Mouse (Mus musculus): Measurements from ENCODE around the gene Evl. TPM values are rescaled to one million over a fixed set of nuclear protein-coding genes. Genes with fewer than 3 reads are reported as not detected.
"Not testable (repeated sequence)": the region's sequence is repeated elsewhere in the genome, so short reads cannot be mapped to it uniquely, and the experiment has no call there.

Evl gene
- polyA plus RNA-seq (2014; fragmentation: Nextera tagmentation; extraction: Ambion mirVana) = 57.1 and 57.9 TPM in 2 replicates

DNA sequence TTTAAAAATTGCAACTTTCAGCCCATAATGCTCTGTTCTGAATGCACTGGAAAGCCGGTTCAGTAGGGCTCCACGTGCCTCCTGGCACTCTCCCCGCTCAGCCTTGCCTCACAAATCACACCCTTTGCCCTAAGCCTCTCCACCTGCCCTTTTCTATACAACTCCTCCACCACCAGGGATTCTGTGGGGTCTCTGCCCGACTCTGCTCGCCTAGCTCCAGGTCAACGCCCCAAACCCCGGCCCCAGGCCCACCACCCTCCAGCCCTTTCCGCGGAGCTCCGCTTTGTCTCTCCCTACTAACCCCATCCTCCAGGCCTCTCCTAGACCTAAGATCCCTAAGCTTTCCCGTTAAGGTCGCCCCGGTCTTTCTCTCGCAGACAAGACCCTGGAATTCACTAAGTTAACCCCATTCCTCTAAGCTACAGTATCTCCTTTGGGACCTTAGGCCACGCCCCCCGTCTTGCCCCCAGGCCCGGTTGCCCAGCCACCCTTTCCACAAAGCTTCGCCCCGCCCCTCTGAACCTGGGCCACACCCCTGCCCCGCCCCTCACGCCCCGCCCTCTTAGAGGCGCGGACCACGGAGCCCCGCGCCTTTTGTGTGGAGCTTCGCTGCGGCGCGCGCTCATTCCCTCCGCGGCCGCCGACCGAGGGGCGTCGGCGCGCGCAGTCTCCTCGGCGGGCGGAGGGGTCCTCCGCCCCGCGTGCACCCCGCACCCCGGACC, at the start of gene Evl:
Evl (plus strand) TSS at position 601 of the 722 bp plus-strand sequence.
- peak; percentile 92 for ATAC-seq (ENCODE audit: insufficient number of reproducible peaks, insufficient read depth, low FRiP score, low read depth)
- H3K27me3 ChIP-seq (ENCODE audit: control insufficient read depth, insufficient read depth, low read length) = no peaks in the 10 kb centered on the region
- H3K9ac ChIP-seq (ENCODE audit: low read length) = peak within 1 kb of the TSS; percentile 95
- 3% methylated on average over 50 of the region's 50 CpGs for WGBS
- no peaks in the 10 kb centered on the region for H3K9me3 ChIP-seq (ENCODE audit: control insufficient read depth, low read length)
- peaks cover 18 to 32% of the 10 kb centered on the region in 2 experiments for H3K4me1 ChIP-seq (ENCODE audit: control insufficient read depth in 2 of 2, insufficient read depth in 2 of 2, low read length in 2 of 2)
- H3K4me3 ChIP-seq (ENCODE audit: control insufficient read depth in 1 of 2, insufficient read depth in 1 of 2, low read depth in 1 of 2, low read length in 2 of 2) = peak within 1 kb of the TSS; percentile 94 to 100
- H3K27ac ChIP-seq (replicated peaks in 1 of 2; ENCODE audit: control insufficient read depth in 1 of 2, insufficient read depth in 1 of 2, low read depth in 2 of 2, low read length in 2 of 2) = peak within 1 kb of the TSS; percentile 39 to 75
- no peaks in the 10 kb centered on the region for H3K36me3 ChIP-seq (ENCODE audit: control insufficient read depth, insufficient read depth, low read length)
- H3K4me2 ChIP-seq (ENCODE audit: low read length) = peak within 1 kb of the TSS; percentile 84

DNA sequence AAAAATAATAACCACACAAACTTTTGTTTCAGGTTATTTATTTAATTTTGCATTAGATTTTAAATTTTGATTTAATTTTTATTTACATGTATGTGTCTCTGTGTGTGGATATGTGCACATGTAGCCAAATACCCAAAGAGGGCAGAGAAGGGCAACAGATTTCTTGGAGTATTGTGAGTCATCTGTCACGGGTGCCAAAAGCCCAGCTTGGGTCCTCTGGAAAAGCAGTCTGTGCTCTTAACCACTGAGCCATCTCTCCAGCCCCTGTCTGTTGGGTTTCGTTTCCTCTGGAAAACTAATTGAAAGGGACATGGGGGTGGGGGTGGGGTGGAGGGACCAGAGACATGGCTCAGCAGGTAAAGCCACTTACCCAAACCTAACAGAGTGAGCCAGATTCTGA, 48.7 kb upstream of the Evl start:
- no peaks in the 10 kb centered on the region for H3K36me3 ChIP-seq (ENCODE audit: control insufficient read depth, insufficient read depth, low read length)
- H3K27ac ChIP-seq (replicated peaks in 1 of 2; ENCODE audit: control insufficient read depth in 1 of 2, insufficient read depth in 1 of 2, low read depth in 2 of 2, low read length in 2 of 2) = no peak overlapping the region
- no peak for ATAC-seq (ENCODE audit: insufficient number of reproducible peaks, insufficient read depth, low FRiP score, low read depth)
- no peaks in the 10 kb centered on the region for H3K27me3 ChIP-seq (ENCODE audit: control insufficient read depth, insufficient read depth, low read length)
- peaks cover 12 to 14% of the 10 kb centered on the region in 2 experiments for H3K4me1 ChIP-seq (ENCODE audit: control insufficient read depth in 2 of 2, insufficient read depth in 2 of 2, low read length in 2 of 2)
- H3K9ac ChIP-seq (ENCODE audit: low read length) = no peak overlapping the region
- H3K9me3 ChIP-seq (ENCODE audit: control insufficient read depth, low read length) = no peaks in the 10 kb centered on the region
- no peak overlapping the region for H3K4me3 ChIP-seq (ENCODE audit: control insufficient read depth in 1 of 2, insufficient read depth in 1 of 2, low read depth in 1 of 2, low read length in 2 of 2)
- WGBS = 69% methylated on average over 2 of the region's 2 CpGs
- H3K4me2 ChIP-seq (ENCODE audit: low read length) = no peak overlapping the region

DNA sequence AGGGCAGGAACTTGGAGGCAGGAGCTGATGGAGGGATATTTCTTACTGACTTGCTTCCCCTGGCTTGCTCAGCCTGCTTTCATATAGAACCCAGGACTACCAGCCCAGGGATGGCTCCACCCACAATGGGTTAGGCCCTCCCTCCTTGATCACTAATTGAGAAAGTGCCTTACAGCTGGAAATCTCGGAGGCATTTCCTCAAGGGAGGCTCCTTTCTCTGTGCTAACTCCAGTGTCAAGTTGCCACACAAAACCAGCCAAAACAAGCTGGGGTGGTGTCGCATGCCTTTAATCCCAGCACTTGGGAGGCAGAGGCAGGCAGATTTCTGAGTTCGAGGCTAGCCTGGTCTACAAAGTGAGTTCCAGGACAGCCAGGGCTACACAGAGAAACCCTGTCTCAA, 47.5 kb upstream of the Evl start:
- ATAC-seq (ENCODE audit: insufficient number of reproducible peaks, insufficient read depth, low FRiP score, low read depth); H3K9me3 ChIP-seq (ENCODE audit: control insufficient read depth, low read length); H3K27me3 ChIP-seq (ENCODE audit: control insufficient read depth, insufficient read depth, low read length); H3K36me3 ChIP-seq (ENCODE audit: control insufficient read depth, insufficient read depth, low read length); H3K4me2 ChIP-seq (ENCODE audit: low read length); H3K27ac ChIP-seq (replicated peaks in 1 of 2; ENCODE audit: control insufficient read depth in 1 of 2, insufficient read depth in 1 of 2, low read depth in 2 of 2, low read length in 2 of 2); H3K9ac ChIP-seq (ENCODE audit: low read length); H3K4me3 ChIP-seq (ENCODE audit: control insufficient read depth in 1 of 2, insufficient read depth in 1 of 2, low read depth in 1 of 2, low read length in 2 of 2): not testable (repeated sequence)
- 81% methylated on average over 3 of the region's 3 CpGs for WGBS
- H3K4me1 ChIP-seq (ENCODE audit: control insufficient read depth in 2 of 2, insufficient read depth in 2 of 2, low read length in 2 of 2) = peaks cover 12 to 14% of the 10 kb centered on the region in 2 experiments

DNA sequence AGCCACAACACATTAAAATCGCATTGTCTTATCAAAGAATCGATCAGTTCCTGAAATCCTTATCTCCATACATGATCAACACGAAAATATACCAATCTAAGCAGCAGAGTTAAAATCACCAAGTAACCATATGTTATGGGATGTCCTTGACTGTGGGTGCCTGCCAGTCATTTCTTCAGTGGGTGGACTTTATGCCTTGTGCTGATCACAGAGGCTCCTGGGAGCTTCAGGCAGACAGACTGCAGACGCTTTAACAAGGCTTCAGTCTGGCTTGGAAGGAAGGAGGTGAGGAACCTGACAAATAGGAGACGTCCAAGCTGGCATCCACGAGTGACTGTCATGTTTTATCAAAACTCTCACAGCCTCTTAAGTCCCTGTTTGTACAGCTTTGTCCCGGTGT, 43.9 kb upstream of the Evl start:
- peaks cover 0 to 2% of the 10 kb centered on the region in 2 experiments; a peak in 1 of 4 replicates for H3K4me1 ChIP-seq (ENCODE audit: control insufficient read depth in 2 of 2, insufficient read depth in 2 of 2, low read length in 2 of 2)
- no peaks in the 10 kb centered on the region for H3K9me3 ChIP-seq (ENCODE audit: control insufficient read depth, low read length)
- WGBS = 43% methylated on average over 7 of the region's 7 CpGs
- H3K4me3 ChIP-seq (ENCODE audit: control insufficient read depth in 1 of 2, insufficient read depth in 1 of 2, low read depth in 1 of 2, low read length in 2 of 2) = no peak overlapping the region
- H3K27ac ChIP-seq (replicated peaks in 1 of 2; ENCODE audit: control insufficient read depth in 1 of 2, insufficient read depth in 1 of 2, low read depth in 2 of 2, low read length in 2 of 2) = no peak overlapping the region
- no peak overlapping the region for H3K4me2 ChIP-seq (ENCODE audit: low read length)
- no peak overlapping the region for H3K9ac ChIP-seq (ENCODE audit: low read length)
- no peak for ATAC-seq (ENCODE audit: insufficient number of reproducible peaks, insufficient read depth, low FRiP score, low read depth)
- no peaks in the 10 kb centered on the region for H3K27me3 ChIP-seq (ENCODE audit: control insufficient read depth, insufficient read depth, low read length)
- peaks cover 28% of the 10 kb centered on the region for H3K36me3 ChIP-seq (ENCODE audit: control insufficient read depth, insufficient read depth, low read length)

DNA sequence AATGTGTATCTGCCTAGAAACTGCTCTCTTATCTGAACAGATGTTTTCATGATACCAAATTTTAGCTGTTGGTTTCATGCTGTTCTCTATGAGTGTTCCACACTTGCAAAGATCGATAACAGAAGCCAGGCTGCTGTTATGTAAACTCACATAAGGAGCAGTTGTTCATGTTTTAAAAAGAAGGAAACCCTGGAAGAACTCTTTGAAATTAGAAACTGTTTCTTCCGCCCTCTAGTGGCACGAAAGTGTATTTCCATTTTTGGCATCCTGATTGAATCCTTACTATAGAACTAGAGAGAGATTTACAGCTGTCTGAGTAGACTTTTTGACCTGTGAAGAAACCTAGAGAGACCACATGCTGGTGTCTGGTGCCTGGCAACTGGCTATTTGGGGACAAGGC, 43.5 kb upstream of the Evl start:
- Histone ChIP-seq H3K4me1 (ENCODE audit: control insufficient read depth in 2 of 2, insufficient read depth in 2 of 2, low read length in 2 of 2) (peaks cover 0 to 2% of the 10 kb centered on the region in 2 experiments; a peak in 1 of 4 replicates), H3K27me3 (ENCODE audit: control insufficient read depth, insufficient read depth, low read length) (no peaks in the 10 kb centered on the region), H3K27ac (replicated peaks in 1 of 2; ENCODE audit: control insufficient read depth in 1 of 2, insufficient read depth in 1 of 2, low read depth in 2 of 2, low read length in 2 of 2) (no peak overlapping the region), H3K4me2 (ENCODE audit: low read length) (no peak overlapping the region), H3K4me3 (ENCODE audit: control insufficient read depth in 1 of 2, insufficient read depth in 1 of 2, low read depth in 1 of 2, low read length in 2 of 2) (no peak overlapping the region), H3K36me3 (ENCODE audit: control insufficient read depth, insufficient read depth, low read length) (peaks cover 28% of the 10 kb centered on the region), H3K9ac (ENCODE audit: low read length) (no peak overlapping the region), H3K9me3 (ENCODE audit: control insufficient read depth, low read length) (no peaks in the 10 kb centered on the region)
- ATAC-seq (ENCODE audit: insufficient number of reproducible peaks, insufficient read depth, low FRiP score, low read depth) = no peak
- 4% methylated on average over 3 of the region's 3 CpGs for WGBS

DNA sequence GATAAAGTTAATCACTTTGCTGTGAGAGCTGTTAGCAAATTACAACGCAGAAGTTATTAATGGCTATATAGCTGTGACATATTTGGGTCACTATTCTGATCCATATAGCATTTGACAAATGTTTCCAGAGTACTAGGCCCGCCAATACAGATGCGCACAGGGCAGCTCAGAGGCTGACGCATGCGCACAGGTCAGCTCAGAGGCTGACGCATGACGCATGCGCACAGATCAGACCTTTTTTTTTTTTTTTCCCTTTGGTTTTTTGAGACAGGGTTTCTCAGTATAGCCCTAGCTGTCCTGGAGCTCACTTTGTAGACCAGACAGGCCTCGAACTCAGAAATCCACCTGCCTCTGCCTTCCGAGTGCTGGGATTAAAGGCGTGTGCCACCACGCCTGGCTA, 39.1 kb upstream of the Evl start:
- H3K9ac ChIP-seq (ENCODE audit: low read length) = no peak overlapping the region
- ATAC-seq (ENCODE audit: insufficient number of reproducible peaks, insufficient read depth, low FRiP score, low read depth) = no peak
- H3K27me3 ChIP-seq (ENCODE audit: control insufficient read depth, insufficient read depth, low read length) = no peaks in the 10 kb centered on the region
- 91% methylated on average over 12 of the region's 12 CpGs for WGBS
- H3K9me3 ChIP-seq (ENCODE audit: control insufficient read depth, low read length) = no peaks in the 10 kb centered on the region
- H3K36me3 ChIP-seq (ENCODE audit: control insufficient read depth, insufficient read depth, low read length) = peaks cover 41% of the 10 kb centered on the region
- H3K4me2 ChIP-seq (ENCODE audit: low read length) = no peak overlapping the region
- H3K4me3 ChIP-seq (ENCODE audit: control insufficient read depth in 1 of 2, insufficient read depth in 1 of 2, low read depth in 1 of 2, low read length in 2 of 2) = no peak overlapping the region
- H3K4me1 ChIP-seq (ENCODE audit: control insufficient read depth in 2 of 2, insufficient read depth in 2 of 2, low read length in 2 of 2) = peaks cover 0 to 2% of the 10 kb centered on the region in 2 experiments; a peak in 1 of 4 replicates
- H3K27ac ChIP-seq (replicated peaks in 1 of 2; ENCODE audit: control insufficient read depth in 1 of 2, insufficient read depth in 1 of 2, low read depth in 2 of 2, low read length in 2 of 2) = no peak overlapping the region

DNA sequence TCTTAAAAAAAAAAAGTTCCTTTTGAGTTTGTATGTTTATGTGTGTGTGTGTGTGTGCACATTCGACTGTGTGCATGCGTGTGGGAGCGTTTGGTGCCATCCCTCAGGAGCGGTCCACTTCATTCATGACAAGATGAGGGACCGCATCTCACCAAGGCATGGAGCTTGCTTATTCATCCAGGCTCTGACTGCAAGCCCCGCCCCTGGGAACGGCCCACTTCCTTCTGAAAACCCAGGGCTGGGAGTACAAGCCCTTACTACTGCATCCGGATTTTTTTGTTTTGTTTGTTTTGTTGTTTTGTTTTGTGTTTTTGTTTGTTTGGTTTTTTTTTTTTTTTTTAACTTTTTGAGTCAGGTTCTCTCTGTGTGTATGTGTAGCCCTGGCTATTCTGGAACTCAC, 35.1 kb upstream of the Evl start:
- 59% methylated on average over 8 of the region's 8 CpGs for WGBS

DNA sequence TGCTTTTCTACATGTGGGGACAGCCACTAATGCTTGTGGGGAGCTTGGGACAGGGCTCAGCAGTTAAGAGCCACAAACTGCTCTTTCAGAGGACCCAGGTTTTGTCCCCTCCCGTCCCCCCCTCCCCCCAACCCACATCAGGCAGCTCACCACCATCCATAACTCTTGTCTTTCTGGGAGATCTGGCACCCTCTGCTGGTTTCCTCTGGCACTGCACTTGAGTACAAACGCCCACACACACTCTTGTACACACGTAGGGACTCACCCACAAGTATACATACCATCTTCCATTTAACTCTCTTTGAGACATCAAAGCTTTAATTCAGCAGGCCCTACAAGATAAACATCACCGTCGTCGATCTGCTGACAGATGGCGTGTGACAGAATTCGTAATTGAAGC, 25.3 kb upstream of the Evl start:
- no peak overlapping the region for H3K27ac ChIP-seq (replicated peaks in 1 of 2; ENCODE audit: control insufficient read depth in 1 of 2, insufficient read depth in 1 of 2, low read depth in 2 of 2, low read length in 2 of 2)
- ATAC-seq (ENCODE audit: insufficient number of reproducible peaks, insufficient read depth, low FRiP score, low read depth) = no peak

More for the DNA sequence above, 35.1 kb upstream of the Evl start:
- Histone ChIP-seq H3K36me3 (ENCODE audit: control insufficient read depth, insufficient read depth, low read length) (peaks cover 53% of the 10 kb centered on the region), H3K9me3 (ENCODE audit: control insufficient read depth, low read length) (no peaks in the 10 kb centered on the region), H3K9ac (ENCODE audit: low read length) (no peak overlapping the region), H3K4me3 (ENCODE audit: control insufficient read depth in 1 of 2, insufficient read depth in 1 of 2, low read depth in 1 of 2, low read length in 2 of 2) (no peak overlapping the region), H3K27me3 (ENCODE audit: control insufficient read depth, insufficient read depth, low read length) (no peaks in the 10 kb centered on the region), H3K27ac (replicated peaks in 1 of 2; ENCODE audit: control insufficient read depth in 1 of 2, insufficient read depth in 1 of 2, low read depth in 2 of 2, low read length in 2 of 2) (no peak overlapping the region), H3K4me1 (ENCODE audit: control insufficient read depth in 2 of 2, insufficient read depth in 2 of 2, low read length in 2 of 2) (no peaks in the 10 kb centered on the region), H3K4me2 (ENCODE audit: low read length) (no peak overlapping the region)
- ATAC-seq (ENCODE audit: insufficient number of reproducible peaks, insufficient read depth, low FRiP score, low read depth) = no peak

More for the DNA sequence above, 25.3 kb upstream of the Evl start:
- no peaks in the 10 kb centered on the region for H3K4me1 ChIP-seq (ENCODE audit: control insufficient read depth in 2 of 2, insufficient read depth in 2 of 2, low read length in 2 of 2)
- H3K27me3 ChIP-seq (ENCODE audit: control insufficient read depth, insufficient read depth, low read length) = no peaks in the 10 kb centered on the region
- H3K4me2 ChIP-seq (ENCODE audit: low read length) = no peak overlapping the region
- H3K9me3 ChIP-seq (ENCODE audit: control insufficient read depth, low read length) = no peaks in the 10 kb centered on the region
- no peak overlapping the region for H3K9ac ChIP-seq (ENCODE audit: low read length)
- WGBS = 48% methylated on average over 8 of the region's 8 CpGs
- no peak overlapping the region for H3K4me3 ChIP-seq (ENCODE audit: control insufficient read depth in 1 of 2, insufficient read depth in 1 of 2, low read depth in 1 of 2, low read length in 2 of 2)
- H3K36me3 ChIP-seq (ENCODE audit: control insufficient read depth, insufficient read depth, low read length) = peaks cover 34% of the 10 kb centered on the region
